Mouse (Mus musculus) MEL (cell line): Measurements from ENCODE around the gene Zmiz1. TPM values are rescaled to one million over a fixed set of nuclear protein-coding genes. Genes with fewer than 3 reads are reported as not detected.

Experiments
- DNase-seq: peaks from one replicate; pipeline ENCODE4 v3.0.0; 2011; ENCODE audit warnings: low read depth, low spot score
- H3K27ac ChIP-seq: 2 replicates; pipeline ENCODE4 v1.5.1; 2012; ENCODE audit warnings: low read depth, mild to moderate bottlenecking, control low read depth, low read length, moderate library complexity; ENCODE audit not compliant: control insufficient read depth
- H3K27me3 ChIP-seq, 2 experiments: fragments of 150-350 bp in 1 of 2; sonication (generic) in 1 of 2; 2 replicates each; pipeline ENCODE4 v1.6.1; 2012; ENCODE audit warnings: low read length in 2 of 2, mild to moderate bottlenecking in 2 of 2, improper control_type of control experiment in 1 of 2, moderate library complexity in 1 of 2; ENCODE audit not compliant: insufficient read depth in 2 of 2, control insufficient read depth in 1 of 2
- H3K36me3 ChIP-seq, 2 experiments: 2 replicates each; pipeline ENCODE4 v1.6.1; 2012 to 2014; ENCODE audit warnings: low read length in 2 of 2, improper control_type of control experiment in 1 of 2, inconsistent platforms in 1 of 2, mild to moderate bottlenecking in 1 of 2; ENCODE audit not compliant: insufficient read depth in 2 of 2, control insufficient read depth in 1 of 2
- H3K4me1 ChIP-seq, 2 experiments: fragments of 150-350 bp in 1 of 2; sonication (generic) in 1 of 2; 2 replicates each; pipeline ENCODE4 v1.6.1; 2012; ENCODE audit warnings: low read length in 2 of 2, improper control_type of control experiment in 1 of 2, mild to moderate bottlenecking in 1 of 2; ENCODE audit not compliant: insufficient read depth in 2 of 2, control insufficient read depth in 1 of 2
- H3K4me3 ChIP-seq, 2 experiments: fragments of 150-350 bp in 1 of 2; sonication (generic) in 1 of 2; 2 replicates each; pipeline ENCODE4 v1.5.1; 2012; ENCODE audit warnings: low read depth in 2 of 2, low read length in 2 of 2, mild to moderate bottlenecking in 2 of 2, moderate library complexity in 2 of 2, control low read depth in 1 of 2, improper control_type of control experiment in 1 of 2; ENCODE audit not compliant: control insufficient read depth in 1 of 2, insufficient read depth in 1 of 2
- H3K79me2 ChIP-seq: 2 replicates; pipeline ENCODE4 v1.6.1; 2012; ENCODE audit warnings: mild to moderate bottlenecking, low read length, moderate library complexity; ENCODE audit not compliant: control insufficient read depth, poor library complexity, insufficient read depth
- H3K9ac ChIP-seq: 2 replicates; pipeline ENCODE4 v1.6.1; 2012; ENCODE audit warnings: low read depth, mild to moderate bottlenecking, control low read depth, low read length, moderate library complexity; ENCODE audit not compliant: control insufficient read depth, poor library complexity, severe bottlenecking
- H3K9me3 ChIP-seq: fragments of 150-350 bp; sonication (generic); replicated peaks from 2 replicates; pipeline ENCODE4 v1.6.1; 2012; ENCODE audit warnings: mild to moderate bottlenecking, low read length, improper control_type of control experiment, moderate library complexity; ENCODE audit not compliant: insufficient read depth
- CTCF ChIP-seq, 3 experiments: IDR thresholded peaks in 2 of 3; conservative IDR thresholded peaks in 1 of 3; 2 replicates each; pipeline ENCODE4 v1.5.1; 2011 to 2012; ENCODE audit warnings: low read length in 3 of 3, low read depth in 2 of 3, mild to moderate bottlenecking in 2 of 3, improper control_type of control experiment in 1 of 3, inconsistent platforms in 1 of 3, mixed read lengths in 1 of 3, moderate library complexity in 1 of 3; ENCODE audit not compliant: control insufficient read depth in 1 of 3, insufficient read depth in 1 of 3, poor library complexity in 1 of 3, severe bottlenecking in 1 of 3
- E2F4 ChIP-seq: IDR thresholded peaks from 2 replicates; pipeline ENCODE4 v1.6.1; 2011; ENCODE audit warnings: low read depth, low read length, improper control_type of control experiment, borderline replicate concordance
- ELF1 ChIP-seq: IDR thresholded peaks from 2 replicates; pipeline ENCODE4 v1.6.1; 2014; ENCODE audit warnings: low read depth, mild to moderate bottlenecking, inconsistent platforms, low read length, improper control_type of control experiment, moderate library complexity
- EP300 ChIP-seq, 2 experiments: IDR thresholded peaks; 2 replicates each; pipeline ENCODE4 v1.6.1; 2011; ENCODE audit warnings: improper control_type of control experiment in 2 of 2, low read length in 2 of 2, low read depth in 1 of 2, mild to moderate bottlenecking in 1 of 2
- HCFC1 ChIP-seq: IDR thresholded peaks from 2 replicates; pipeline ENCODE4 v1.6.1; 2012; ENCODE audit warnings: low read depth, mild to moderate bottlenecking, inconsistent platforms, low read length, improper control_type of control experiment, moderate library complexity
- KAT2A ChIP-seq: conservative IDR thresholded peaks from 2 replicates; pipeline ENCODE4 v1.6.1; 2012; ENCODE audit warnings: low read depth, low read length, improper control_type of control experiment, inconsistent platforms
- MAFK ChIP-seq: IDR thresholded peaks from 2 replicates; pipeline ENCODE4 v1.6.1; 2011; ENCODE audit warnings: low read depth, mild to moderate bottlenecking, low read length, improper control_type of control experiment, borderline replicate concordance
- MAZ ChIP-seq: IDR thresholded peaks from 2 replicates; pipeline ENCODE4 v1.6.1; 2012; ENCODE audit warnings: low read depth, mild to moderate bottlenecking, inconsistent platforms, low read length, improper control_type of control experiment
- MYC ChIP-seq: IDR thresholded peaks from 2 replicates; pipeline ENCODE4 v1.6.1; 2011; ENCODE audit warnings: low read depth, mild to moderate bottlenecking, low read length, improper control_type of control experiment, moderate library complexity
- NELFE ChIP-seq: IDR thresholded peaks from 2 replicates; pipeline ENCODE4 v1.6.1; 2011; ENCODE audit warnings: low read depth, low read length, improper control_type of control experiment
- NRF1 ChIP-seq: IDR thresholded peaks from 2 replicates; pipeline ENCODE4 v1.6.1; 2014; ENCODE audit warnings: low read depth, mild to moderate bottlenecking, inconsistent platforms, low read length, improper control_type of control experiment, moderate library complexity; ENCODE audit not compliant: poor library complexity, insufficient read depth, severe bottlenecking
- POLR2AphosphoS2 ChIP-seq: IDR thresholded peaks from 2 replicates; pipeline ENCODE4 v1.6.1; 2011; ENCODE audit warnings: low read length, improper control_type of control experiment
- RCOR1 ChIP-seq: IDR thresholded peaks from 2 replicates; pipeline ENCODE4 v1.6.1; 2012; ENCODE audit warnings: low read depth, mild to moderate bottlenecking, inconsistent platforms, low read length, improper control_type of control experiment
- SIN3A ChIP-seq: IDR thresholded peaks from 2 replicates; pipeline ENCODE4 v1.6.1; 2012; ENCODE audit warnings: low read length, improper control_type of control experiment, inconsistent platforms
- TAL1 ChIP-seq: IDR thresholded peaks from 2 replicates; pipeline ENCODE4 v1.6.1; 2012; ENCODE audit warnings: mild to moderate bottlenecking, inconsistent platforms, low read length, moderate library complexity, mixed read lengths
- USF1 ChIP-seq: IDR thresholded peaks from 2 replicates; pipeline ENCODE4 v1.6.1; 2014; ENCODE audit warnings: low read depth, mild to moderate bottlenecking, inconsistent platforms, low read length, improper control_type of control experiment, moderate library complexity
- USF2 ChIP-seq, 2 experiments: IDR thresholded peaks; 2 replicates each; pipeline ENCODE4 v1.6.1; 2011 to 2012; ENCODE audit warnings: improper control_type of control experiment in 2 of 2, low read length in 2 of 2, borderline replicate concordance in 1 of 2, inconsistent platforms in 1 of 2, low read depth in 1 of 2, mild to moderate bottlenecking in 1 of 2; ENCODE audit not compliant: insufficient read depth in 1 of 2
- ZC3H11A ChIP-seq: IDR thresholded peaks from 2 replicates; pipeline ENCODE4 v1.6.1; 2012; ENCODE audit warnings: low read depth, mild to moderate bottlenecking, inconsistent platforms, low read length, improper control_type of control experiment
- ZKSCAN1 ChIP-seq: IDR thresholded peaks from 2 replicates; pipeline ENCODE4 v1.6.1; 2012; ENCODE audit warnings: low read depth, mild to moderate bottlenecking, inconsistent platforms, low read length, improper control_type of control experiment, moderate library complexity
- ZNF384 ChIP-seq: IDR thresholded peaks from 2 replicates; pipeline ENCODE4 v1.6.1; 2012; ENCODE audit warnings: low read depth, mild to moderate bottlenecking, inconsistent platforms, low read length, improper control_type of control experiment
- polyA plus RNA-seq, 2 experiments: library from polyadenylated mRNA; stranded (reverse) in 1 of 2; unstranded in 1 of 2; fragments of >175 nt in 1 of 2; fragments of >200 nt in 1 of 2; gene quantifications; 2 replicates each; pipeline versions ENCODE4 v1.2.1 to v1.2.4; 2012; ENCODE audit warnings: low replicate concordance in 2 of 2, low read depth in 1 of 2; ENCODE audit not compliant: insufficient read length in 2 of 2, insufficient read depth in 1 of 2, missing spikeins in 1 of 2
- total RNA-seq: library from RNA; depleted of rRNA; stranded (reverse); fragments of 300-350 nt; gene quantifications from 2 replicates; pipeline ENCODE4 v1.2.3, GENCODE M21; 2012

Zmiz1 gene
- total and polyA plus RNA-seq, 3 experiments = 2.7 to 19.9 TPM; not detected in 1

GRCm38 (mm10) chr14:25555848-25556247, 96.9 kb downstream of the Zmiz1 start:
- H3K4me3 ChIP-seq = no peak overlapping the region
- no peaks in the 10 kb centered on the region for H3K79me2 ChIP-seq
- DNase-seq = no peak
- no peaks in the 10 kb centered on the region for H3K36me3 ChIP-seq
- H3K9ac ChIP-seq = no peak overlapping the region
- no peak overlapping the region for H3K27ac ChIP-seq
- H3K9me3 ChIP-seq = no peaks in the 10 kb centered on the region
- no peaks in the 10 kb centered on the region for H3K27me3 ChIP-seq
- H3K4me1 ChIP-seq = no peaks in the 10 kb centered on the region
- TF ChIP-seq HCFC1 (no peak), E2F4 (no peak), TAL1 (no peak), MAZ (no peak), USF1 (no peak), ZC3H11A (no peak), ZKSCAN1 (no peak), KAT2A (no peak), SIN3A (no peak), CTCF (IDR thresholded peaks at IDR 0.05 in 2 of 3, conservative IDR thresholded peaks at IDR 0.05 in 1 of 3; ENCODE audit: control insufficient read depth in 1 of 3, insufficient read depth in 1 of 3, low read depth in 2 of 3, low read length in 3 of 3, poor library complexity in 1 of 3, severe bottlenecking in 1 of 3) (no peak), RCOR1 (no peak), MAFK (no peak)

GRCm38 (mm10) chr14:25557014-25557413, 98.0 kb downstream of the Zmiz1 start:
- Histone ChIP-seq H3K9ac (no peak overlapping the region), H3K9me3 (no peaks in the 10 kb centered on the region), H3K27me3 (no peaks in the 10 kb centered on the region), H3K27ac (no peak overlapping the region), H3K4me3 (no peak overlapping the region), H3K4me1 (no peaks in the 10 kb centered on the region), H3K36me3 (no peaks in the 10 kb centered on the region)
- no peak for DNase-seq
- TF ChIP-seq USF1 = no peak
- no peak for TF ChIP-seq MYC
- no peak for TF ChIP-seq NRF1
- TF ChIP-seq ZKSCAN1 = no peak
- no peak for TF ChIP-seq POLR2AphosphoS2
- TF ChIP-seq TAL1 = no peak
- TF ChIP-seq EP300 (IDR thresholded peaks at IDR 0.05; ENCODE audit: low read depth in 1 of 2, low read length in 2 of 2) = no peak
- no peak for TF ChIP-seq ELF1
- TF ChIP-seq NELFE = no peak
- no peak for TF ChIP-seq ZNF384
- TF ChIP-seq USF2 (IDR thresholded peaks at IDR 0.05; ENCODE audit: borderline replicate concordance in 1 of 2, insufficient read depth in 1 of 2, low read depth in 1 of 2, low read length in 2 of 2) = no peak
- TF ChIP-seq, all 39 proteins: peak for 0
- H3K79me2 ChIP-seq = no peaks in the 10 kb centered on the region
